Mouse (Mus musculus): Measurements from ENCODE around the gene Adam33. TPM values are rescaled to one million over a fixed set of nuclear protein-coding genes. Genes with fewer than 3 reads are reported as not detected.

Gene Adam33
- total and polyA plus RNA-seq, 3 experiments: 0.17 to 0.21 TPM; not detected in 1

GRCm38 (mm10) chr2:131072536-131072935 is 8.9 kb upstream of the Adam33 start:
- no peaks in the 10 kb centered on the region for H3K9me3 ChIP-seq (replicated peaks; ENCODE audit: low read length)
- dilution Hi-C loops (cut with MboI; ENCODE audit: extremely low pct_ligation_motif_present, extremely low pct_unique_long_range_greater_than_20kb, low sequenced_read_pairs): no loop called here
- H3K4me1 ChIP-seq (ENCODE audit: control insufficient read depth in 1 of 2, insufficient read depth in 2 of 2): peaks cover 0 to 3% of the 10 kb centered on the region in 2 experiments; a peak in 1 of 4 replicates
- H3K79me2 ChIP-seq (replicated peaks; ENCODE audit: control insufficient read depth, extremely low read depth, insufficient read depth, poor library complexity, severe bottlenecking): no peaks in the 10 kb centered on the region
- no peak overlapping the region for H3K27ac ChIP-seq (ENCODE audit: insufficient read depth, low read depth)
- DNase-seq (ENCODE audit: extremely low read depth): no peak
- TF ChIP-seq MEF2A (IDR thresholded peaks at IDR 0.05; ENCODE audit: borderline replicate concordance, low read depth, low read length): no peak
- no peak for TF ChIP-seq USF1 (IDR thresholded peaks at IDR 0.05; ENCODE audit: low read depth, low read length)
- TF ChIP-seq JUND (conservative IDR thresholded peaks at IDR 0.05; ENCODE audit: low read depth, low read length): no peak
- no peak overlapping the region for H3K9ac ChIP-seq (ENCODE audit: insufficient read depth, low read depth)
- no peaks in the 10 kb centered on the region for H3K36me3 ChIP-seq (replicated peaks in 1 of 2; ENCODE audit: control insufficient read depth in 1 of 2, insufficient read depth in 1 of 2, low read length in 1 of 2)
- no peak overlapping the region for H3K4me2 ChIP-seq (ENCODE audit: insufficient read depth, low read depth, poor library complexity, severe bottlenecking)
- no peak overlapping the region for H3K4me3 ChIP-seq (replicated peaks in 1 of 3; ENCODE audit: low read depth in 2 of 3, low read length in 2 of 3, poor library complexity in 1 of 3)
- peaks cover 77% of the 10 kb centered on the region for H3K27me3 ChIP-seq (replicated peaks)
- in situ Hi-C loops (cut with MboI; ENCODE audit: low pct_ligation_motif_present, low pct_unique_long_range_greater_than_20kb, low sequenced_read_pairs): no loop called here

- Histone ChIP-seq H3K36me3 (replicated peaks in 1 of 2; ENCODE audit: control insufficient read depth in 1 of 2, insufficient read depth in 1 of 2, low read length in 1 of 2) (no peaks in the 10 kb centered on the region), H3K9me3 (replicated peaks; ENCODE audit: low read length) (no peaks in the 10 kb centered on the region), H3K4me3 (replicated peaks in 1 of 3; ENCODE audit: low read depth in 2 of 3, low read length in 2 of 3, poor library complexity in 1 of 3) (no peak overlapping the region), H3K79me2 (replicated peaks; ENCODE audit: control insufficient read depth, extremely low read depth, insufficient read depth, poor library complexity, severe bottlenecking) (no peaks in the 10 kb centered on the region), H3K27ac (ENCODE audit: insufficient read depth, low read depth) (no peak overlapping the region), H3K9ac (ENCODE audit: insufficient read depth, low read depth) (no peak overlapping the region), H3K4me2 (ENCODE audit: insufficient read depth, low read depth, poor library complexity, severe bottlenecking) (no peak overlapping the region), H3K4me1 (ENCODE audit: control insufficient read depth in 1 of 2, insufficient read depth in 2 of 2) (peaks cover 0 to 3% of the 10 kb centered on the region in 2 experiments; a peak in 1 of 4 replicates), H3K27me3 (replicated peaks) (peaks cover 31% of the 10 kb centered on the region)
- TF ChIP-seq MAX (IDR thresholded peaks at IDR 0.05; ENCODE audit: low read length): no peak
- no peak for TF ChIP-seq TBP (conservative IDR thresholded peaks at IDR 0.05; ENCODE audit: low read depth, low read length)
- TF ChIP-seq ZMIZ1 (IDR thresholded peaks at IDR 0.05; ENCODE audit: low read depth, low read length): no peak
- TF ChIP-seq NRF1 (IDR thresholded peaks at IDR 0.05; ENCODE audit: low read depth, low read length): no peak
- TF ChIP-seq USF1 (IDR thresholded peaks at IDR 0.05; ENCODE audit: low read depth, low read length): no peak
- no peak for TF ChIP-seq GABPA (IDR thresholded peaks at IDR 0.05; ENCODE audit: insufficient replicate concordance, low read depth, low read length)
- no peak for TF ChIP-seq ELF1 (IDR thresholded peaks at IDR 0.05; ENCODE audit: low read depth, low read length)
- no peak for TF ChIP-seq MAFK (IDR thresholded peaks at IDR 0.05; ENCODE audit: insufficient replicate concordance, low read length)
- TF ChIP-seq POLR2AphosphoS2 (IDR thresholded peaks at IDR 0.05; ENCODE audit: low read depth, low read length): no peak
- no peak for TF ChIP-seq BHLHE40 (IDR thresholded peaks at IDR 0.05; ENCODE audit: low read depth, low read length)
- TF ChIP-seq MEF2A (IDR thresholded peaks at IDR 0.05; ENCODE audit: borderline replicate concordance, low read depth, low read length): no peak
- in situ Hi-C loops (cut with MboI; ENCODE audit: low pct_ligation_motif_present, low pct_unique_long_range_greater_than_20kb, low sequenced_read_pairs) (no loop called here), dilution Hi-C loops (cut with MboI; ENCODE audit: extremely low pct_ligation_motif_present, extremely low pct_unique_long_range_greater_than_20kb, low sequenced_read_pairs) (no loop called here)
- DNase-seq (ENCODE audit: extremely low read depth): no peak
These were observed 3.9 kb upstream of the Adam33 start for GRCm38 (mm10) chr2:131067481-131067880.

DNA sequence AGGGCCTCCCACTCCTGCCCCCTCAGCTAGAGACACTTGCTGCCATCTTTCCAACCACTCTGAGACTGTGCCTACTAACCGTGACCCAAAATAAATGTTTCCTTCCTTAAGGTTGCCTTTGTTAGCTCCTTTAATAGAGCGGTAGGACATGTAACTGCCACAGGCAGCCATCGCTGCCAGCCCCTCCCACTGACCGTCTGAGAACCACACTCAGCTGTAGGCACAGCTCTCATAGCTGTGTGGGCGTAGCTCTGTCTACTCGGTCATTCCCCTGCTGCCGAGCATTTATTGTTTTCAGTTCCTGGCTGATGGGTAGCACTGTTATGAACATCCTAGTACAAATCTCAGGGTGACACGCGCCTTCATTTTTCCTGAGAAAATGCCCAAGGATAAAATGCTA is 2.7 kb upstream of the Adam33 start:
- no peak for DNase-seq (ENCODE audit: extremely low read depth)
- no peak overlapping the region for H3K9ac ChIP-seq (ENCODE audit: insufficient read depth, low read depth)
- no peak overlapping the region for H3K27ac ChIP-seq (ENCODE audit: insufficient read depth, low read depth)
- no peaks in the 10 kb centered on the region for H3K79me2 ChIP-seq (replicated peaks; ENCODE audit: control insufficient read depth, extremely low read depth, insufficient read depth, poor library complexity, severe bottlenecking)
- no peaks in the 10 kb centered on the region for H3K9me3 ChIP-seq (replicated peaks; ENCODE audit: low read length)
- H3K4me3 ChIP-seq (replicated peaks in 1 of 3; ENCODE audit: low read depth in 2 of 3, low read length in 2 of 3, poor library complexity in 1 of 3): no peak overlapping the region
- no peak overlapping the region for H3K4me2 ChIP-seq (ENCODE audit: insufficient read depth, low read depth, poor library complexity, severe bottlenecking)
- peaks cover 23% of the 10 kb centered on the region for H3K27me3 ChIP-seq (replicated peaks)
- dilution Hi-C loops (cut with MboI; ENCODE audit: extremely low pct_ligation_motif_present, extremely low pct_unique_long_range_greater_than_20kb, low sequenced_read_pairs): no loop called here
- no peaks in the 10 kb centered on the region for H3K36me3 ChIP-seq (replicated peaks in 1 of 2; ENCODE audit: control insufficient read depth in 1 of 2, insufficient read depth in 1 of 2, low read length in 1 of 2)
- peaks cover 0 to 3% of the 10 kb centered on the region in 2 experiments; a peak in 1 of 4 replicates for H3K4me1 ChIP-seq (ENCODE audit: control insufficient read depth in 1 of 2, insufficient read depth in 2 of 2)
- in situ Hi-C loops (cut with MboI; ENCODE audit: low pct_ligation_motif_present, low pct_unique_long_range_greater_than_20kb, low sequenced_read_pairs): no loop called here
- TF ChIP-seq JUND (conservative IDR thresholded peaks at IDR 0.05; ENCODE audit: low read depth, low read length) (no peak), ETS1 (conservative IDR thresholded peaks at IDR 0.05; ENCODE audit: low read depth, low read length) (no peak), CTCF (conservative IDR thresholded peaks at IDR 0.05 in 1 of 2, IDR thresholded peaks at IDR 0.05 in 1 of 2; ENCODE audit: low read depth in 2 of 2, low read length in 2 of 2) (no peak), ZNF384 (IDR thresholded peaks at IDR 0.05; ENCODE audit: low read depth, low read length) (no peak), NELFE (IDR thresholded peaks at IDR 0.05; ENCODE audit: low read depth, low read length) (no peak), MAZ (IDR thresholded peaks at IDR 0.05; ENCODE audit: low read depth, low read length) (no peak), TBP (conservative IDR thresholded peaks at IDR 0.05; ENCODE audit: low read depth, low read length) (no peak), KAT2A (IDR thresholded peaks at IDR 0.05; ENCODE audit: insufficient replicate concordance, low read length) (no peak), UBTF (IDR thresholded peaks at IDR 0.05; ENCODE audit: low read depth, low read length) (no peak), NRF1 (IDR thresholded peaks at IDR 0.05; ENCODE audit: low read depth, low read length) (no peak)

Measured in CH12.LX (cell line).